Mouse (Mus musculus) cerebellum, adult 11 months (tissue): ENCODE data around the gene Ifih1.

Source experiments
- DNase-seq: peaks from one replicate; pipeline ENCODE4 v3.0.0; 2022

Gene Ifih1

GRCm38 (mm10) chr2:62630446-62630845 is 15.6 kb downstream of the Ifih1 start:
- no peak for DNase-seq

GRCm38 (mm10) chr2:62628356-62628755 is 17.7 kb downstream of the Ifih1 start:
- DNase-seq, result no peak

- no peak for DNase-seq
Measured at GRCm38 (mm10) chr2:62627728-62628127, 18.3 kb downstream of the Ifih1 start.

- no peak for DNase-seq
Measured at GRCm38 (mm10) chr2:62623024-62623441, 23.0 kb downstream of the Ifih1 start.

GRCm38 (mm10) chr2:62619679-62620078 is 26.4 kb downstream of the Ifih1 start:
- DNase-seq, result no peak

GRCm38 (mm10) chr2:62618934-62619341 is 27.1 kb downstream of the Ifih1 start:
- no peak for DNase-seq

- DNase-seq, result no peak
Measured at GRCm38 (mm10) chr2:62613133-62613532, 32.9 kb downstream of the Ifih1 start.

- no peak for DNase-seq
Measured at GRCm38 (mm10) chr2:62606205-62606604, 39.9 kb downstream of the Ifih1 start.

- DNase-seq, result no peak
Measured at GRCm38 (mm10) chr2:62603530-62603929, 42.5 kb downstream of the Ifih1 start.

GRCm38 (mm10) chr2:62596586-62596985 is 49.5 kb downstream of the Ifih1 start:
- no peak for DNase-seq

GRCm38 (mm10) chr2:62594491-62594890 is 51.6 kb downstream of the Ifih1 start:
- no peak for DNase-seq

GRCm38 (mm10) chr2:62591555-62591954 is 54.5 kb downstream of the Ifih1 start:
- DNase-seq, result no peak

- no peak for DNase-seq
Measured at GRCm38 (mm10) chr2:62589333-62589732, 56.7 kb downstream of the Ifih1 start.

- no peak for DNase-seq
Measured at GRCm38 (mm10) chr2:62585769-62586168, 60.3 kb downstream of the Ifih1 start.

GRCm38 (mm10) chr2:62574962-62575361 is 71.1 kb downstream of the Ifih1 start:
- no peak for DNase-seq

GRCm38 (mm10) chr2:62574250-62574649 is 71.8 kb downstream of the Ifih1 start:
- DNase-seq, result no peak

- no peak for DNase-seq
Measured at GRCm38 (mm10) chr2:62573753-62574159, 72.3 kb downstream of the Ifih1 start, which contains the start of gene Fap. Gene Fap, minus strand, starts transcription at chr2:62574075.

GRCm38 (mm10) chr2:62573099-62573752 is 72.8 kb downstream of the Ifih1 start:
- DNase-seq, result no peak

GRCm38 (mm10) chr2:62564687-62565086 is 81.4 kb downstream of the Ifih1 start:
- no peak for DNase-seq

GRCm38 (mm10) chr2:62562661-62563485 is 83.2 kb downstream of the Ifih1 start:
- no peak for DNase-seq

- DNase-seq, result no peak
Measured at GRCm38 (mm10) chr2:62557417-62557816, 88.6 kb downstream of the Ifih1 start.

- no peak for DNase-seq
Measured at GRCm38 (mm10) chr2:62556349-62556748, 89.7 kb downstream of the Ifih1 start.

GRCm38 (mm10) chr2:62549659-62550058 is 96.4 kb downstream of the Ifih1 start:
- no peak for DNase-seq

GRCm38 (mm10) chr2:62549131-62549530 is 96.9 kb downstream of the Ifih1 start:
- DNase-seq, result no peak
